Mouse (Mus musculus) left cerebral cortex, adult 9 months (tissue): Measurements from ENCODE around the gene Sptlc2.

ENCODE experiments used
- DNase-seq, 2 experiments: peaks; one replicate each; pipeline ENCODE4 v3.0.0; 2022; ENCODE audit warnings: low spot score in 2 of 2

Sptlc2 gene

GRCm38 (mm10) chr12:87394316-87394715, 6.2 kb upstream of the Sptlc2 start:
- DNase-seq: no peak

- DNase-seq: no peak
Observed at GRCm38 (mm10) chr12:87393447-87394145, 5.4 kb upstream of the Sptlc2 start.

- DNase-seq: no peak
Observed at GRCm38 (mm10) chr12:87391355-87391754, 3.2 kb upstream of the Sptlc2 start.

GRCm38 (mm10) chr12:87389231-87389630, 1.1 kb upstream of the Sptlc2 start:
- no peak for DNase-seq

DNA sequence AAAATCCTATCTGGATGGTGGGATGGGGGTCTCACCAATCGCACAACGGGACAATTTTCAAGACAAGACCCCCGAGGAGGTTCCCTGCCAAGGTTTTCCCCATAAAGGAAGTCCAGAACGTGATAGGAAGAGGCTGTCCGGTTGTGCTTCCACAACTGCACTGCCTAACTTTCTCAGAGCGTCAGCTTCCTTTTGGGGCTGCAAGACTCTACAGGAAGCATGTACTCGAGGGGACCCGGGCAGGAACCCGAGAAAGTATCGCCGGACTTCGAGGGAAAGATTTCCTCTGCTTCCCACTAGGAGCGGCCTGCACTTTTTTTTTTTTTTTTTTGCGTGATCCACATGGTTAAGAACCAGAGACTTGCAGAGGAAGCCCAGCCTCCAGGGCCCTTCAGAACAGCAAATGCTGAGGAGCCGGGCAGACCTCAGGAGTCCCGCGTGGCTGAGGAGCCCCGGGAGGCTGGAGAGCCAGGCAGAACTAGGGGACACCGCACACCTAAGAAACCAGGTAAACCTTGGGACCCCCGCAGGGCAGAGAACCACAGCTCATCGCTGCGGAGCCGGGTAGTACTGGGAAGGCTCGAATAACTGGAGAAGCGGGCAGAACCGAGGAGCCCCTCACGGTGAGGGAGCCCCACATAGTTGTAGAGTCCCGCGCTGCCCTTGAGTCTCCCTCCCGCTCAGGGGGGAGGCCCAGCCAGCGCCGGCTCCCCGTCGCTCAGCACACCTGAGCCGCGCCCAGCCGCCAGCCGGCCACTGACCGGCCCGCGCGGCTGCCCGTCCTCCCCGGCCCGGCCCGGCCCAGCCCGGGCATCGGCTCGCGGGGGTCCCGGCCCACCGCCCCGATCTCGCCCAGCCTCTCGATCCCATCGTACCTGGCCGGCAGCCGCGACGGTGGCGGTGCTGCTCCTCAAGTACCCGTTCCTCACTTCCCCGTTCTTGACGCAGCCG, 709 bp downstream of the Sptlc2 start:
- DNase-seq: peak in 1 of 2 experiments; percentile 21

DNA sequence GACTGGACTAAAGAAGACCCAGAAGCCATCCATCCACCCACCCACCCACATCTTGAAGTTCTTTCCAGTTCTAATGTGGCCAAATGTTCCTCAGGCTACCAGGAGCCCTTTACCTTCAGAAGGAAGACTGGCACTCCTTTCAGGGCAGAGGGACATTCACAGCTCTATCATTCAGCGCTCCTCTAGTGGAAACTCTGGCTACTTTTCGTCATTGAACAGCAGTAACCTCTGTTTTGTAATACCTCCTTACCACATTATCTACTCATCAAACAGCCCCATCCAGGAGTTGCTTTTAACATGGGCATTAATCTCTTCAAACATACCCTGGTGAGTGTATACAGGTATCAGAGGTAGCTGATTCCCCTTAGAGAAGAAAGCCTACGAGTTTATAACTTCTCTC, 3.1 kb downstream of the Sptlc2 start:
- no peak for DNase-seq

- no peak for DNase-seq
Observed at GRCm38 (mm10) chr12:87381380-87381682, 6.8 kb downstream of the Sptlc2 start.

DNA sequence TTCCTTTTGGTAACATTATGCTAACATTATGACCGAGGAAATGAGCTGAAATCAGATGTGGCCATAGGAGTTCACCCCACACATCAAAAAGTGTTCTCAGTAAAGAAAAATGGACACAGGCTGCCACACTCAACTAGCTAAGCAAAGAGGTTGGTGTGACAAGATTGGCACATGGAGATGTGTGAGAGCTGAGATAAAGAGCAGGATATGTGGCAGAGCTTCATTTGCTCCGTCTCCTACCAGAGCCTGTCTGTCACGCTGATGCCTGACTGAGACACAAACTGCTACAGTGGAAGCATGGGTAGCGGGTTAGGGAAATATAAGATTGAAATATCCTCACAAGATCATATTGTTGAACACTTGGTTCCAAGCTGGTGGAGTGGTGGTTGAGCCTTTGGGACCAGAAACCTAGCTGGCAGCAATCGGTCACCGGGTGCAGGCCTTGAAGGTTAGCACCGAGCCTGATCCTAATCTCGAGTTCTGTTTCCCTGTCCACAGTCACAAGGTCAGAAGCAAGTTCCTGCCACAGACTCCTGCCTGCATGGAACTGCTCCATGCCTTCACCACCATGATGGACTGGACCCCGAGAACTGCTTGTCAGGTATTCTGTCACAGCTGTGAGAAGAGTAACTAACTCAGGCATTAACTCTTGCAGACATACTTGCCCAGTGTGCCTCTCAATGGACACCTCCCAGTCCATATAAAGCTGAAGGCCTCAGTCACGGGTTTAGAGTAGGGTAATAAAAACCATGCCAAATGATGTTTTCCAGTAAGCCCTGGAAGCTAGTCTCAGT, 7.4 kb downstream of the Sptlc2 start:
- DNase-seq: no peak

DNA sequence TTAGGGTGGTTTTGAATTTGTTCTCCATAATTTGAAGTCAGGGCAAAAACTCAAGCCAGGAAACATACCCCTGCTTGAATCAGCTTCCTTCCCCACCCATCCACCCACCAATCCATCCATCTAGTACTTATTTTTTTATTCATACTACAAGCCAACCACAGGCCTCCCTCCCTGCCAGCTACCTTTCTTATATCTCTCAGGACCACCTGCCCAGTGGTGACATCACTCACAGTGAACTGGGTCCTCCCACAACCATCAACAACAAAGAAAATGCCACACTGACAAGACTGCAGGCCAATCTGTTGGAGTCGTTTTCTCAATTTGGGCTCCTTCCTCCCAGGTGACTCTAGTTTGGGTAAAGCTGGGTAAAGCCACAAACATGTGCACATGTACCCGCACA, 8.7 kb downstream of the Sptlc2 start:
- DNase-seq: no peak

DNA sequence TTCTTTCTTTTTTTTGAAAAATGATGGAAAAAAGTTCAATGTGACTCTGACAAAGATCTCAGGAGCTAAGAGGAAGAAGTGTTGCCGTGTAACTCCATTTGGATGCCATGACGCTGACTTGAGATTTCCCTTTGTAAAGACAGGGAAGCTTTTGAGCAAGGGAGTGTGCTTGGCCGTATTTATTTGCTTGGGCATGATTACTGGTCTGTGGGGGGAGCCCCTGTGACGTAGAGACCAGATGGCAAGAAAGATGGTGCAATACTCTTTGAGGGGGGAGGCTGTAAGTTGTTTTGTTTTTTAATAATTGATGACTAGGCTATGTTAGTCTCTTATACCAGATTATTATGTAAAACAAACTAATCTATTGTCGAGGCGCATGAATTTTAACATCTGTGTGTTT, 14.0 kb downstream of the Sptlc2 start:
- no peak for DNase-seq

DNA sequence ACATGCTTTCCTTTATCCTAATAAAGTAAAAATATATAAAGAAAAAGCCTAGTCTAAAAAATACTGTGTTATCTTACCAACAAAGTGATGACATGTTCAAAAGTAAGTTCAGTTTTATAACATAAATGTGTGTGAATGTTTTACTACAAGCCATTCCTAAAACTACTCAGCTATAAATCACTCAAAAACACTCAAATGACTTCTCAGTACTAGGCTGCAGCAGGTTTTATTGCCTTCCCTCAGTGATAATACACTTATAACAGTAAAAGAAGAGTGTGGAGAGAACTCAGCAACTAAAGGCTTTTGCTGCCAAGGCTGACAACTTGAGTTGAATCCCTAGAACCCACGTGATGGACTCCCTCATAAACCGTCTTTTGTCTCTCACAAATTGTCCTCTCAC, 18.8 kb downstream of the Sptlc2 start:
- no peak for DNase-seq

DNA sequence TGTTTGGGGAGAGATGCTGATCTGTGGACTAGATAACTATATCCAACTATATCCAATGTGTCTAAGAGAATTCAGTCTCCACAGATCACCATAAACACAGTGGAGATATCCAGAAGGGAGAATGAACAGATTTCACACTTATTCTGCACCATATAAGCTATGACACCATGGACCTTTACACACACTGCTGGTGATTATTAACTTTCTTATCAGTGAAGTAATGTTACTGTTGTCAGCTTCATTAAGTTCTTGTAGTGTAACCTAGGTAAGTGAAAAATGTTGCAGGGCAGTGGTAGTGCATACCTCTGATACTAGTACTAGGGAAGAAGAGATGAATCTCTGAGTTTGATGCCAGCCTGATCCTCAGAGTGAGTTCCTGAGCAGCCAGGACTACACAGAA, 20.1 kb downstream of the Sptlc2 start:
- no peak for DNase-seq

DNA sequence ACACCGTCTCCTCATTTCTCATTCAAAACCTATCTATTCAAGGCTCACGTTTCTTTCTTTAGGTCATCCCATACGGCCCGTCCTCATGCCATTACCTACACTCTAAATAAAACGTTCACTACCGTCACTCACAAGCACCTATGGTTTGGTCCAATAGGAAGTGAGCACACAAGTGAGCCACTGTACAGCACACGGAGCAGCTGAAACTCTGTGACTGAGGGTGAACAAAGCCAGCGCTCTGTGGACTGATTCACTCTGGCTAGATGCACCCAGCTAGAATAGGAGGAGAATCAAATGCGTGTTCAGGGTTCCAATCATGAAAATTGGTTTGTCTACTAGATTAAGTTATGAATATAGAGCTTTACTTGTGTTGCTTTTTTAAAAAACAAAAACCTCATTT, 22.5 kb downstream of the Sptlc2 start:
- no peak for DNase-seq

DNA sequence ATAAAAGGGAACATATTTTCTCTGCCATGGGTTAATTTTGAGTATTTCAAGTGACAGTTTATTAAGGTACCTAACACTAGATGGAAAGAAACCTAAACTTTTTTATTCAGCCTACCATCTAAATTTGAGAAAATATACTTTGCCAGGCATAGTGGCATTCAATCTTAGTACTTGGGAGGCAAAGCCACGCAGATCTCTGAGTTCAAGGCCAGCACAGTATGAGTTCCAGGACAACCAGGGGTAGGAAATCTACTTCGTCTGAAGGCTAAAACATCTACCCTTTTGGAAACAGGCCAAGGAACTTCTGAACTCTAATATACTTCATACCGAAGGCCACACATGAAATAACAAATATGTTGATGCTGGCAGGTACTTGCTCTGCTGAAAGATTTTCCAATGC, 26.0 kb downstream of the Sptlc2 start:
- no peak for DNase-seq

- DNase-seq: no peak
Observed at GRCm38 (mm10) chr12:87348029-87348428, 40.1 kb downstream of the Sptlc2 start.

DNA sequence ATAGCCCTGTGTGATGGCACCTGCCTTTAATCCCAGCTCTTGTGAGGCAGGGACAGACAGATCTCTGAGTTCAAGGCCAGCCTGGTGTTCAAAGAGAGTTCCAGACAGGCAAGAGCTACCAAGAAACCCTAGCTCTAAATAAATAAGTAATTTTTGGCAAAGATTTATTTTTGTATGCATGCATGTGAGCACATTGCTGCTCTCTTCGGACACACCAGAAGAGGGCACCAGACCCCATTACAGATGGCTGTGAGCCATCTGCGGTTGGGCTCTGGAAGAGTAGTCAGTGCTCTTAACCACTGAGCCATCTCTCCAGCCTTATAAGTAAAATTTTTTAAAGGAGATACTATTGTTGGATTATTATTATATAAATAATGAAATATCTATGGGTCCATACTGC, 40.6 kb downstream of the Sptlc2 start:
- no peak for DNase-seq

- no peak for DNase-seq
Observed at GRCm38 (mm10) chr12:87343084-87343605, 45.0 kb downstream of the Sptlc2 start.

- no peak for DNase-seq
Observed at GRCm38 (mm10) chr12:87338082-87338481, 50.1 kb downstream of the Sptlc2 start.

GRCm38 (mm10) chr12:87334886-87335285, 53.3 kb downstream of the Sptlc2 start:
- peak in 1 of 2 experiments; percentile 24 for DNase-seq

GRCm38 (mm10) chr12:87333794-87334193, 54.4 kb downstream of the Sptlc2 start:
- no peak for DNase-seq

- no peak for DNase-seq
Observed at GRCm38 (mm10) chr12:87332511-87332910, 55.6 kb downstream of the Sptlc2 start.

- no peak for DNase-seq
Observed at GRCm38 (mm10) chr12:87331908-87332307, 56.2 kb downstream of the Sptlc2 start.
